Mouse (Mus musculus) liver, embryonic 14.5 days (tissue): ENCODE results near the gene Snx10. TPM values are rescaled to one million over a fixed set of nuclear protein-coding genes. Genes with fewer than 3 reads are reported as not detected.

Experiments
- ATAC-seq: fragments of 200-750 bp; cut with Nextera tagmentation; 2 replicates; pipeline ENCODE4 v1.8.0; 2017; ENCODE audit warnings: moderate number of reproducible peaks, mild to moderate bottlenecking, moderate library complexity; ENCODE audit not compliant: insufficient read depth
- DNase-seq, 3 experiments: peaks; one replicate each; pipeline ENCODE4 v3.0.0-alpha.2; 2012 to 2013; ENCODE audit warnings: low read depth in 3 of 3, low spot score in 3 of 3
- H3K27ac ChIP-seq: fragments of 300-500 bp; sonication (generic); 2 replicates; pipeline ENCODE4 v1.5.1; 2014; ENCODE audit warnings: moderate library complexity, mild to moderate bottlenecking, control low read depth, inconsistent platforms
- H3K27me3 ChIP-seq: fragments of 300-500 bp; sonication (generic); 2 replicates; pipeline ENCODE4 v1.6.1; 2014; ENCODE audit warnings: mild to moderate bottlenecking, low read length, moderate library complexity; ENCODE audit not compliant: control insufficient read depth, insufficient read depth
- H3K36me3 ChIP-seq: fragments of 300-500 bp; sonication (generic); replicated peaks from 2 replicates; pipeline ENCODE4 v1.6.1; 2014; ENCODE audit warnings: low read depth; ENCODE audit not compliant: control insufficient read depth, insufficient read depth
- H3K4me1 ChIP-seq, 2 experiments: fragments of 200-500 bp in 1 of 2; fragments of 300-500 bp in 1 of 2; sonication (generic) in 1 of 2; replicated peaks; 2 replicates each; pipeline ENCODE4 v1.6.1; 2012 to 2014; ENCODE audit warnings: antibody characterized with exemption in 1 of 2, inconsistent platforms in 1 of 2, low read length in 1 of 2; ENCODE audit not compliant: control insufficient read depth in 2 of 2, insufficient read depth in 2 of 2
- H3K4me2 ChIP-seq: fragments of 300-500 bp; sonication (generic); 2 replicates; pipeline ENCODE4 v1.6.1; 2014; ENCODE audit warnings: low read depth, mild to moderate bottlenecking, control low read depth, moderate library complexity
- H3K4me3 ChIP-seq, 2 experiments: fragments of 200-500 bp in 1 of 2; fragments of 300-500 bp in 1 of 2; sonication (generic) in 1 of 2; 2 replicates each; pipeline ENCODE4 v1.5.1; 2012 to 2014; ENCODE audit warnings: low read depth in 2 of 2, low read length in 2 of 2, mild to moderate bottlenecking in 2 of 2, control low read depth in 1 of 2, inconsistent platforms in 1 of 2, moderate library complexity in 1 of 2; ENCODE audit not compliant: insufficient read depth in 1 of 2
- H3K9ac ChIP-seq: fragments of 300-500 bp; sonication (generic); replicated peaks from 2 replicates; pipeline ENCODE4 v1.6.1; 2014; ENCODE audit warnings: mild to moderate bottlenecking, control low read depth, moderate library complexity
- H3K9me3 ChIP-seq: fragments of 300-500 bp; sonication (generic); 2 replicates; pipeline ENCODE4 v1.6.1; 2016; ENCODE audit warnings: low read length, mixed read lengths; ENCODE audit not compliant: control insufficient read depth
- CTCF ChIP-seq: IDR thresholded peaks from 2 replicates; pipeline ENCODE4 v1.5.1; 2016; ENCODE audit warnings: antibody characterized with exemption, low read depth, control low read depth
- EP300 ChIP-seq: IDR thresholded peaks from 2 replicates; pipeline ENCODE4 v1.6.1; 2016; ENCODE audit warnings: antibody characterized with exemption, low read depth
- WGBS: fragments of 180-500 bp; shearing (Covaris S2); extraction: QIAGEN DNeasy Blood & Tissue Kit; methylation state at CpG from one replicate; pipeline ENCODE4 v1.1.7; 2014; ENCODE audit not compliant: insufficient replicate concordance; 5-methylcytosine and 5-hydroxymethylcytosine counted together
- polyA plus RNA-seq, 2 experiments: library from polyadenylated mRNA; depleted of rRNA in 1 of 2; stranded (reverse) in 1 of 2; unstranded in 1 of 2; fragments of >200 nt; fragmentation: Nextera tagmentation in 1 of 2; extraction: Ambion mirVana in 1 of 2; gene quantifications; 2 replicates each; pipeline versions ENCODE4 v1.2.1 to v1.2.3; 2012 to 2014

Snx10 gene
- polyA plus RNA-seq, 2 experiments = 2.0 to 6.7 TPM

GRCm38 (mm10) chr6:51548757-51549156, 25.1 kb downstream of the Snx10 start:
- Histone ChIP-seq H3K27me3 (no peaks in the 10 kb centered on the region), H3K9me3 (no peaks in the 10 kb centered on the region), H3K27ac (no peak overlapping the region), H3K36me3 (no peaks in the 10 kb centered on the region), H3K4me2 (no peak overlapping the region), H3K4me1 (peaks cover 0 to 16% of the 10 kb centered on the region in 2 experiments; a peak in 2 of 4 replicates), H3K4me3 (no peak overlapping the region), H3K9ac (no peak overlapping the region)
- ATAC-seq (no peak), DNase-seq (no peak)
- 56% methylated on average over 5 of the region's 5 CpGs for WGBS
- TF ChIP-seq EP300 (no peak), CTCF (no peak)

- ATAC-seq (no peak), DNase-seq (no peak)
- Histone ChIP-seq H3K27me3 (no peaks in the 10 kb centered on the region), H3K9me3 (no peaks in the 10 kb centered on the region), H3K4me3 (no peak overlapping the region), H3K9ac (no peak overlapping the region), H3K27ac (no peak overlapping the region), H3K4me1 (0 out of 4 replicates have a peak, but pooled peaks cover 0 to 5% of the 10 kb centered on the region in 2 experiments), H3K36me3 (no peaks in the 10 kb centered on the region), H3K4me2 (no peak overlapping the region)
- TF ChIP-seq EP300 = no peak
- TF ChIP-seq CTCF = no peak
- 30% methylated on average over 10 of the region's 10 CpGs for WGBS
Observed at GRCm38 (mm10) chr6:51551267-51551802, 27.6 kb downstream of the Snx10 start.

GRCm38 (mm10) chr6:51556562-51556961, 32.9 kb downstream of the Snx10 start:
- no peak for TF ChIP-seq EP300
- no peak for TF ChIP-seq CTCF
- Histone ChIP-seq H3K4me2 (no peak overlapping the region), H3K4me1 (no peaks in the 10 kb centered on the region), H3K27me3 (no peaks in the 10 kb centered on the region), H3K4me3 (no peak overlapping the region), H3K9ac (no peak overlapping the region), H3K27ac (no peak overlapping the region), H3K9me3 (no peaks in the 10 kb centered on the region), H3K36me3 (no peaks in the 10 kb centered on the region)
- ATAC-seq (no peak), DNase-seq (no peak)
- WGBS = 70% methylated on average over 7 of the region's 7 CpGs

- Histone ChIP-seq H3K27ac (no peak overlapping the region), H3K4me2 (no peak overlapping the region), H3K9ac (no peak overlapping the region), H3K4me1 (no peaks in the 10 kb centered on the region), H3K27me3 (no peaks in the 10 kb centered on the region), H3K9me3 (no peaks in the 10 kb centered on the region), H3K4me3 (no peak overlapping the region), H3K36me3 (no peaks in the 10 kb centered on the region)
- ATAC-seq (no peak), DNase-seq (no peak)
- TF ChIP-seq CTCF (no peak), EP300 (no peak)
- WGBS = 20% methylated on average over 7 of the region's 7 CpGs
Observed at GRCm38 (mm10) chr6:51558311-51558710, 34.6 kb downstream of the Snx10 start.

- Histone ChIP-seq H3K4me1 (no peaks in the 10 kb centered on the region), H3K36me3 (no peaks in the 10 kb centered on the region), H3K27ac (no peak overlapping the region), H3K4me2 (no peak overlapping the region), H3K27me3 (no peaks in the 10 kb centered on the region), H3K9ac (no peak overlapping the region), H3K9me3 (no peaks in the 10 kb centered on the region), H3K4me3 (no peak overlapping the region)
- WGBS = 37% methylated on average over 14 of the region's 14 CpGs
- ATAC-seq = no peak
- no peak for DNase-seq
- no peak for TF ChIP-seq EP300
- no peak for TF ChIP-seq CTCF
Observed at GRCm38 (mm10) chr6:51566771-51567680, 43.3 kb downstream of the Snx10 start.
